Mouse (Mus musculus) CD8-positive naive resting alpha-beta T cell, adult 57 days (primary cell): Measurements from ENCODE around the gene Dact1. TPM values are rescaled to one million over a fixed set of nuclear protein-coding genes. Genes with fewer than 3 reads are reported as not detected.

ENCODE experiments used
- total RNA-seq: library from RNA; stranded (reverse); gene quantifications from one replicate; pipeline ENCODE4 v1.2.4, GENCODE M21; 2023

Gene Dact1
- 0.31 TPM for total RNA-seq

DNA sequence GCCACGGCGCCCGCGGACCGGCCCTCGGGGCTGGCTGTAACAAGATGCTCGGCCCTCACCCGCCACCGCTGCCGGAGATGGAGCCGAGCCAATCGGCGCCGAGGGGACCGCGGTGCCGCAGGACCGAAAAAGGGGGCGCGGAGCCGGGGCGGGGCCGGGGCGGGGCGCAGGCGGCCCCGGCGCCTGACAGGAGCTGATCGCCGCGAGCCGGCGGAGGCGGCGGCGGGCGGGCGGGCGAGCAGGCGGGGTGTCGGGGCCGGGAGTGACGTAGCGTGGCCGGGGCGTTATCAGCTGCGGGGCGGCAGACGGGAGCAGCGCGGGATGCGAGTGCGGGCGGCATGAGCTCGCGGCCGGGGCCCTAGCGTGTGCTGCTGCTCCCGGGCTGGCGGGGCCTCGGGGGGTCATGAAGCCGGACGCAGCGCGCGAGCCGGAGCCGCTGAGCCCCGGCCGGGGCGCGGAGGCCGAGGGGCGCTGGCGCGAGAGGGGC, at the start of gene Dact1:
Gene Dact1 (plus strand): TSS at position 304 of the 487 bp plus-strand sequence.

Other genes starting within 250 kb of the Dact1 start
- gene Tomm20l, start 198.5 kb upstream of the Dact1 start, total RNA-seq: not detected
- gene Timm9, start 173.2 kb upstream of the Dact1 start, total RNA-seq: 37.5 TPM
- 19.1 TPM for gene 2700049A03Rik, start 173.0 kb upstream of the Dact1 start, total RNA-seq